Mouse (Mus musculus) gastrocnemius, adult 8-10 months (tissue): Measurements from ENCODE around the gene Alg3. TPM values are rescaled to one million over a fixed set of nuclear protein-coding genes. Genes with fewer than 3 reads are reported as not detected.
A peak's percentile ranks its signal among the peaks of the same experiment; 100 is the strongest.

Experiments
- DNase-seq, 2 experiments: peaks; one replicate each; pipeline ENCODE4 v3.0.0; 2022; ENCODE audit warnings: low spot score in 2 of 2
- total RNA-seq, 4 experiments: library from RNA; stranded (reverse); gene quantifications; 2 replicates each; pipeline ENCODE4 v1.2.4; 2022

The Alg3 gene
- total RNA-seq: 10 to 100 TPM; 10.1 to 13.6 (median 12.2) TPM

- peak; percentile 81 to 86 for DNase-seq
Observed at GRCm38 (mm10) chr16:20611357-20612227, at the start of gene Alg3, which contains the start of the genes Eef1akmt4 and Gm49333. Alg3 (minus strand) TSS chr16:20611735. Eef1akmt4 (plus strand) TSS chr16:20611593. Gm49333 (plus strand) TSS chr16:20611610.

GRCm38 (mm10) chr16:20657661-20658060 is 46.1 kb upstream of the Alg3 start:
- DNase-seq: no peak

- no peak for DNase-seq
Observed at GRCm38 (mm10) chr16:20653315-20653714, 41.8 kb upstream of the Alg3 start.

GRCm38 (mm10) chr16:20651947-20652310 is 40.4 kb upstream of the Alg3 start:
- no peak for DNase-seq

GRCm38 (mm10) chr16:20651076-20651946 is 39.8 kb upstream of the Alg3 start, which contains the start of gene Psmd2:
Psmd2 (plus strand) TSS chr16:20651652.
- DNase-seq: peak; percentile 90 to 94

GRCm38 (mm10) chr16:20643911-20644310 is 32.4 kb upstream of the Alg3 start:
- DNase-seq: no peak

GRCm38 (mm10) chr16:20642161-20642560 is 30.6 kb upstream of the Alg3 start:
- peak; percentile 39 to 49 for DNase-seq

- no peak for DNase-seq
Observed at GRCm38 (mm10) chr16:20638367-20638766, 26.8 kb upstream of the Alg3 start.

- DNase-seq: no peak
Observed at GRCm38 (mm10) chr16:20637410-20637809, 25.9 kb upstream of the Alg3 start.

- DNase-seq: no peak
Observed at GRCm38 (mm10) chr16:20629731-20630634, 18.4 kb upstream of the Alg3 start, which contains the start of gene Ece2. Ece2 (plus strand) TSS chr16:20629828.

GRCm38 (mm10) chr16:20628871-20629391 is 17.4 kb upstream of the Alg3 start:
- DNase-seq: no peak

- no peak for DNase-seq
Observed at GRCm38 (mm10) chr16:20623211-20623610, 11.7 kb upstream of the Alg3 start.

GRCm38 (mm10) chr16:20621991-20622685 is 10.6 kb upstream of the Alg3 start:
- DNase-seq: no peak

- DNase-seq: peak in 1 of 2 experiments; percentile 40
Observed at GRCm38 (mm10) chr16:20621191-20621990, 9.9 kb upstream of the Alg3 start, which contains the start of gene Camk2n2. Camk2n2 (minus strand) TSS chr16:20621287.

- no peak for DNase-seq
Observed at GRCm38 (mm10) chr16:20620751-20621190, 9.2 kb upstream of the Alg3 start.

GRCm38 (mm10) chr16:20620399-20620735 is 8.8 kb upstream of the Alg3 start:
- DNase-seq: no peak

GRCm38 (mm10) chr16:20619541-20620398 is 8.2 kb upstream of the Alg3 start:
- no peak for DNase-seq
